Mouse (Mus musculus): ENCODE data around the gene Cadps2.

The Cadps2 gene

DNA sequence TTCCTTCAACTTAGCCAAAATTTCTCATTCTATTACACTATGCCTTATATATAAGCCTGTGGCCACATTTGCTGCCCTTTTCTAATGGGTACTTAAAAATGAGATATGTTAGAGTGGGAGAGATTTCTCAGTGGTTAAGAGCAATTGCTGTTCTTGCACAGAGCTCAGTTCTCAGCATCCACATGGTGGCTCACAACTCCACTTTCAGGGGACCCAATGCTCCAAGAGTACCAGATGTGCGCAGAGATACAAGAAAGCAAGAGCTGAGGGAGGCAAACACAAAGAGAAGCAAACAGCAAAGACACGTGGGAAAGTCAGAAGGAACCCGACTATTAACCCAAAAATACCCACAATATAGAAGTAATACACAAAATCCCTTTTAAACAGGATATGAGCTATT lies 77.0 kb downstream of the Cadps2 start:
- DNase-seq (ENCODE audit: low spot score) = no peak

DNA sequence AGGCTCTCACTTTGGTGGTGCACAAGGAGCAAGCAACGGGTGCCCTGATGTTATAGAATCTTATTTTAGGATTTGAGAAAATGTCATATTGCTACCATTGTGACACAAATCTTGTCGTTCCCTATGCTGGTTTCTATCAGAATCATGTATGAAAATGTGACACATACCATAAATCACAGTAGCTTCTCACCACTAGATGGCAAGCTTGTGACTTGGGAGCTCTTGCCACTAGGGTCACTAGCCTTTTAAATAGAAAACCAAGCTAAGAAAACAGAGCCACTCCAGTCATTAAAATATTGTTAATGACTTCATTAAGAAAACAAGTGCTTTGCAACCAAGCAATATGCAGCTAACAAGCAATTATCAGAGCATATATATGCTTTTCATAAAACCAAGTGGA lies 81.0 kb downstream of the Cadps2 start:
- DNase-seq (ENCODE audit: low spot score) = no peak

DNA sequence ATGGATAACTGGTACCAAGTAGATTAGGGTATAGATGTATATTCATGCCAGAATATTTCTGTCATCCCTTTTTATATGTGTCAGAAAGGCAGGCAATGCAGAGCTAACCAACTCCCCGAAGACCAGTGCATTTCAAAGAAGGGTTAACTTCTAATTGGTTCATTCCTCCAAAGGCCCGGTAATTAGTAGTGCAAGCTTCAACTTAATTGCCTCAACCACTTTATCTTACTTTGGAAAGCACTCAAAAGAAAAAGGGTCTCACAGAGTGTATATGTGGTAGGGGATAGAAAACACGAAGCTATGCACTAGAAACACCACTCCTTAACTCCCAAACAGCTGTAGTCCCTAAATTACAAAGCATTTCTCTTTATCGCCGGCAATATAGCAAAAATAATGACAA lies 90.4 kb downstream of the Cadps2 start:
- no peak for DNase-seq (ENCODE audit: low spot score)

DNA sequence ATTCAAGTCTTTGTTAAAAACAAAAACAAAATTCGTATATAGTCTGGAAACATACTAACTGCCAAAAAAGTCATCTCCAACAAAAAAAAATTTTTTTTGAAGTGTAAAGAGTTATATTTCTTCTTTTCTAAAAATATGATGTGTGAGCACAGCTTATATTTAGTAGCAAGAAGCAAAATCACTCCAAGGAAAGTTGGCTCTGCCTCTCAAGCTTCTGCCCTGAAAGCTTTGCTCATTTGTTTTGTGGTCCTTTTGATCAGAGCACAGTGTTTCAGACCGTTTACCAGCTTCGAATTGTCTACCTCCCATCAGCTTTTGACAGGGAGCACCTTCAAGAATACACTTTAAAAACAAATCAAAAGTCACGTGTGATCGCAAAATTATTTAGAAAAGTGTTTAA lies 99.2 kb downstream of the Cadps2 start:
- no peak for DNase-seq (ENCODE audit: low spot score)

DNA sequence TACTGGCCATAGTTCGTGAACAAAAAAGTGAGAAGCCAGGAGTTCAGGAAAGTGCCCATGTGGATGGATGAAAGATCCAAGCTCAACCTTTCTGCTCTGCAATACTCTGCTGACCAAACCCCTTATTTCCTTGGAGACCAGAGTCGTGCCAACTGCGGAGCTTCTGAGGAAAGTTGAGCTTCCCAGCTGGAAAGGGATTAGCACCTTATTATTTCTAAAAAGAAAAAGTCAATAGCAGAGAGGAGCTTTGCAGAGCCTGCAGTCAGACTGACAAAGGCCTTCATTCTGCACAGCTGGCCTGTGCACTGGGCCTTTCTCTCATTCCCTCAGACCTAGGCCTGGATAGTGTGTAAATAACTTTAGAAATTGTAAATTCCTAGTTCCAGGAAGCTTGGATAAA lies 106.5 kb downstream of the Cadps2 start:
- no peak for DNase-seq (ENCODE audit: low spot score)

DNA sequence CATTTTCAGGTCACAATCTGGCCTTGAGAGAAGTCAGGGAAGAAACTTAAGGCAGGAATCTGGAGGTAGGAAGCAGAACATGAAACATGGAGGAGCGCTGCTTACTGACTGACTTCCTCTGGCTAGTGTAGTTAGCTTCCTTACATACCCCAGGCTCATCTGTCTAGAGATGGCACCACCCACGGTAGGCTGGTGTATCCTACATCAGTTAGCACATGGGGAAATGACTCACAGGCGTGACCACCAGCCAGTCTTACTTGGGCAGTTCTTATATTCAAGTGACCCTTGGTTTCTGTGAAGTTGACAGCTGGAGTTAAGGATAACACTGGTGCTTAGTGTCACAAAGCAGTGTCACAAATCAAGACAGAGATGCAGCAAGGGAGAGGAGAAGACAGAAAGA lies 110.6 kb downstream of the Cadps2 start:
- DNase-seq (ENCODE audit: low spot score) = no peak

DNA sequence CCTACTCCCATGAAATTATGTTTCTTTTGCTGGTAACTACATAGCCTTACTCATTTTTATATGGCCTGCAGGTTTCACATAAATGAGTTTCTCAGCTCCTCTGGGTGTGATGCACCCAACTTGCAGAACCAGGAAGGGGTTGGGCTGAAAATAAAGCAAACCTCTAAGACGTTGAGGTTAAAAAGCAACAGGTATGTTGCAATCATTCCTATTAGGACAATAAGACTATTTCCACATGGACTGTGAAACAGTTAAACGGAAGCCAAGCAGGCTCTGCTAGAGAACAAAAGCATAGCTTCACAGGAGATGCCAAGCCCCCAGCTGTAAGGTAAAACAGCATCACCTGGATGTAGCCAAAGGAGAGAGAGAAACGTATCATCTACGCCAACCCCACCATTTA lies 115.5 kb downstream of the Cadps2 start:
- no peak for DNase-seq (ENCODE audit: low spot score)

DNA sequence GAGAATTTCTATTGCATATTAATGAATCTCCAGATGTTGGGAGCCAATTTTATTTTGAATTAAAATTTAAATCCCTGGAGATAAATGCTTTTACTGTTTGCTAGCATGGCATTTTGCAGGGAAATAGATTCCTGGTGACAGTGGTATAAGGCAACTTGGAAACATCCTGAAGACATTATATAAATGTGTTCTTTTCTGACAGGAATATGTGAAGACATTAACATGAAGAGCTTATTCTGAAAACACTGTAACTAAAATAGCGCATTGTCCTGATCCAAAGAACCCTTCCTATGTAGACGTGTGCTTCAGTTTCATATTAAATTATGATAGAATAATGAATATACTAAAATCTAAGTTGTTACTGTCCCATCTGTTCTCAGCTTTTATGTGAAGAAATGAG lies 118.8 kb downstream of the Cadps2 start:
- no peak for DNase-seq (ENCODE audit: low spot score)

DNA sequence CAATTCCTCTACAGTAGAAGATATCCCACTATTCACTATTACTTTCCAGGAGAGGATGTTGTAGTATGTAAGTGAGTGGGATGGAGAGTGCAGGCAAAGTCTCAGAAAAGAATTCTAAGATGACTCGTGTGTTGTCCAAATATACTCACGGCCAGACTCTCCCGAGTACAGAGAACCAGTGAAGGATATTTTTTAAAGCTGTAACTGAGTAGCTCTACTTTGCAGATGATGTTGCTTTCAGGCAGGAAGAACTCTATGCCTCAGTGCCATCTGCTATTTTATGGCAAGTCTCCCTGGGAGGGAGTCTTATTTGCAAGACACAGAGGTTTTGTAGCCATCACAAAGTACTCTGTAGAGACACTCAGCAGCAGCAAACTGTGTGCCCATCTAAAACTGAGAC lies 131.7 kb downstream of the Cadps2 start:
- DNase-seq (ENCODE audit: low spot score) = no peak

DNA sequence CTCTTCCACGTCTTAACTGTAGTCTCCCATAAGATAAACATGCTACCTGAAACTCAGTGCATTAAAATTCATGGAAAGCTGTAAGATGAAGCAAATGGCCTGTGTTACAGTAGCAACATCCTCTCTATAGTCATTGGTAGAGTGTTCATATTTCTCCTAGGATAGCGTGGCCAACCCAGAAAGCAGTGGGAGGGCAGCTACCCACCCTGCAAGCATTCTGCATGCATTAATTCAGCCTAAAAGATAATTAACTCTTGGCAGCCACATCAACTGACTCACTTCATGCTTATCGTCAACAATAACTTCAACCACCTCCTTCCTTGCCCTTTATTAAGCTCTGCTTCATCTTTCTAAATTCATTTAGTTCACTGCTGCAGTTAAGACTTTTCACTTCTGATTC lies 138.3 kb downstream of the Cadps2 start:
- no peak for DNase-seq (ENCODE audit: low spot score)

DNA sequence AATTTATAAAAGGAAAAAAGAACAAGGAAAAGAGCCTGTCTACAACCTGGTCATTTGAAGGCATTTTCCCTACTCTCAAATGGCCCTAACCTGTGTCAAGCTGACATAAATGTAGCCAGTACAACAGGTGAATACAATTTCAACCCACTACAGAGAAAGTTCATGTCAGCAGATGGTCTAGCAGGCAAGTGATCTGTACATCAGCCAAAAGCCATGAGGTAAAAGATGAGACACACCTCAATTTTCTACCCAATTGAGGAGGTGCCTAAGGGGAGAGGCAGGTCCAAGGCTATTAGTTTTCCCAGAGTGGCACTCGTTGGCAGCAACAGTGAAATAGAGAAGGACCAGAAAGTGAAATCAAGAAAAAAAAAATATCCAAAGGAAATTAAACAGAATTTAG lies 161.0 kb downstream of the Cadps2 start:
- DNase-seq (ENCODE audit: low spot score) = no peak

DNA sequence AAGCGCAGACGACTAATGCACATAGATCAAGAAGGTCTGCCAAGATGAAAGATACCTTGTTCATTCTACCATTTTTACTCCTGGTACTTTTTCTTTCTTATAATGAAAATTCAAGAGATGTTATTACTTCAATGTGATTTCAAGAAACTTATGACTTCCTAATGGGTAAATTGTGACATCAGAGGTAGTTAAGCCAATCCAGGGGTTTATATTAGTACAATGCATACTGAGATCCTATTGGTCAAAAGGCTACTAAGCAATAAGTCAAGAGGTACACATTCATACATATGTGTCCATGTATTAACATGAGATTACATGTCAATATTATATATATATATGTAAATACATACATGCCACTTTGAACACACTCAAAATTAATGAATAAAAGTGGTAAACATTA lies 184.2 kb downstream of the Cadps2 start, which contains the start of gene Rnf148:
Rnf148 (minus strand) TSS at position 101 of the 400 bp plus-strand sequence.
- no peak for DNase-seq (ENCODE audit: low spot score)

DNA sequence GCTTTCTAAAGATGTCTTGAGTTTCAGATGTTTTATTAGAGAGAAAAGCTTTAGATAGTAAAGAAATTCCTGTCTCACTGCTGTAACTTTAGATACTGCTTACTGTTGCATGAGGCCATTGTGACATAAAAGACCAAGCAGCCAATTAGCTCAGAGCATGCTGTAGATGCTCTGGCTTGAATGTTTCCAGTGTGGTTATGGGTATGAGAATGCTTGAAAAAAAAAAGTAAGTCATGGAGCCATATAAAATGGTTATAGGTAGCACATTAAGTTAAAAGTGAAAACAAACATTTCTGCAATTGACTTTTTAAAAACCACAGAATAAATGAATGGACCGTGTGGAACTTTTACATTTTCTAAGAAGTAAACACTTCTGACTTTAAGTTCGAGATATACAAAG lies 189.0 kb downstream of the Cadps2 start, which contains the start of gene Rnf133:
Rnf133 (minus strand) TSS at position 101 of the 400 bp plus-strand sequence.
- DNase-seq (ENCODE audit: low spot score) = no peak

DNA sequence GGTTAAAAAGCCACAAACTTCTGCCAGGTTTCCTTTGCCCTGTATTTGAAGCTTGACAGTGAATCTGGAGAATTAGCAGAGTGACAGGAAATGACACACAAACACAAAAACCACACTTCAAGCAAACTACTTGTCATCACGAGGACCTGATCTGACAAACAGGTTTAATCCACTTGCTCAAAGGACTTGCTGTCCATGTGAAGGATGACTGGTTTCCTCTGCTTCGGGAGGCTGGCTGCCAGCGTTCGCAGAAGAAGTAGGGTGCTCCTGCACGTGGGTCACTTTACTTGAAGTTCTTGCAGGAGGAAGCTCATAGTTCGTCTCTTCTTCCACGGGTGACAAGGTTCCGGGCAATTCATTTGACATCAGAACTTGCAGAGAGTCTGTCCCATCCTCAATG lies 190.5 kb downstream of the Cadps2 start:
- DNase-seq (ENCODE audit: low spot score) = no peak

DNA sequence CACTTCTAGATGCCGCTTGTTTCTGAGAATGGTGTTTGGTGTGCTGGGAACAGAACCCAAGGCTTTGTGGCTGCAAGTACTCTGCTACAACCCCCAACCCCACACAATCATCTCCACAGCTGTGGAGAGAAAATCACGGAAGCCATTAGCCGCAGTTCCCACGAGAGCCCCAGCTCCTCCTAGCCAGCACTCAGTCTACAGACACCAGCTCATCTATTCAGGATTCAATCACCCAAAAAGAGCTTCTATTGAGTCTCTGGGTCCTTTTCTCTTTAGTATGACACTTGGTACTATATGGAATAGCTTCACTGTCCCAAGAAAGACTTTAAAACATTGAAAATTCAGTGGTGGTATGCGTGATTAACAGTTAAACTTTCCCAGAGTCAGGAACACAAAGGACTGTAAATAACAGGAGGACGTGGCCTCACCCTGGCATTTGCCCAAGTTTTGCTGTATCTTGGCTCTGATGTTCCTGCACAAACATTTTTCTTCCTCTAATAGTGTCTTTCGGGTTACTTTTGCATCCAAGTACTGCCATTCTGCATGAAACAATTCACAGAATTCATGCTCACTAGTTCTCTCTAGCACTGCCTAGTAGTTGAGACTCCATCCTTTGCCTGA lies 191.5 kb downstream of the Cadps2 start:
- no peak for DNase-seq (ENCODE audit: low spot score)

DNA sequence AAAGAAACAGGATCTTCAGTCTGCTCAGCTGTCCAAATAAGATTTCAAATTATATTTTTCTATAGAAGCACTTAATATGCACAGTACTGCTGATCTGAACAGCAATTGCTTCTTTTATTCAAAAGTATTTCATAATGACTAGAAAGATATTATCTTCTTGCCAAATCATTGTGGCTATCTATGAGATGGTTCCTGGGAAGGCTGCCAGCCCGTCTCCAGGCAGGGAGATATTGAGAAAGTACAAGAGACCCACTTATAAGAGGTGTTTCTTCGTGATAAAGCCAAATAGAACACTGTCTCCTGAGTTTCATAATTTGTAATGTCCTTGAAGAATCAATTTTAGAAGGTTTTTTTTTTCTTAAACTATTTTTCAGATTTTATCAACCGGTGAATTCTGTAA lies 202.1 kb downstream of the Cadps2 start:
- DNase-seq (ENCODE audit: low spot score) = peak; percentile 15

DNA sequence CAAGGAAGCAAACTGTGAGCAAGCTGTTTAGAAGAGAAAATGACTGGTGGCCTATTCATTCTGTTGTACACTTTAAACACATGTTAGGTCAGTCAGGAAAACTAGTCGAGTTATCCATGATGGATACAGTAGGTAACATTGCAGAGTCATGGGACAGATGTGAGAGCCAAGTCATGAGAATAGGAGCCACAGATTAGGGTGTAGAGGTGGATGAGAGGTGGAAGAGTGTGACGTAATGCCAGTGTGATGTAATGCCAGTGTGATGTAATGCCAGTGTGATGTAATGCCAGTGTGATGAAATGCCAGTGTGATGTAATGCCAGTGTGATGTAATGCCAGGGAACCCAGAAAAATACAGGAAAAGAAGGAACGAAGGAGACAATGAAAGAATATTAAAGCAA lies 204.0 kb downstream of the Cadps2 start:
- no peak for DNase-seq (ENCODE audit: low spot score)

DNA sequence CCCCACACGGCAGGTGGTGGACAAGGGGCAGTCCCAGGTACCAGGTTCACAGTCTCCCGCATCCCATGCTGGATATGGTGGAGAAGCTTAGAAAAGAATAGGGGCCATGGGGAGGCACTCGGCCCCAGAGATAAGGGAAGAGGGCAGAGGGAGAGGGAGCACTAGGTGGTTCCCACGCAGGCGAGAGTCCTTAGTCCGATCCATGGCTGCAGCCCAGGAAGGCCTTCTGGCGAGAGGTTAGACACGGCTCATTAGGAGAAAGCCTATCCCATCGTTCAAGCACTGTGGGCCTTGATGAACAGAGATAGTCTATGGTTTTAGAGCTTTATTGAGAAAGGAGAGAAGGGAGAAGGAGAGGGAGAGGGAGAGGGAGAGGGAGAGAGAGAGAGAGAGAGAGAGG lies 205.2 kb downstream of the Cadps2 start:
- no peak for DNase-seq (ENCODE audit: low spot score)

DNA sequence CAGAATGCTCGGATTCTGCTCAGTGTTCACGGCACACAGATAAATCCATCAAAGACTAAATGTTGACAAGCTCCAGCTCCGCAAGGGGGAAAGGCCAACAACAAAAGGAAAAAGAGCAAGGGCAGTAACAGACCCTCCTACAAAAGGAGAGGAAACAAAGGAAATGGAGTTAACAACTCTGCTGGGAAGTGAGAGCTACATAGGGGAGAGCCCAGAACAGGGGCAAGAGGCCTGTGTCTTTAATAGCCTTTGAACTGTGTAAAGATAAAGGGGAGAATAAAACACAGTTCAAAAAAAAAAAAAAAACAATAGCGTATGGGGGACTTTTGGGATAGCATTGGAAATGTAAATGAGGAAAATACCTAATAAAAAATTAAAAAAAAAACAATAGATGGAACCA lies 208.8 kb downstream of the Cadps2 start:
- no peak for DNase-seq (ENCODE audit: low spot score)

DNA sequence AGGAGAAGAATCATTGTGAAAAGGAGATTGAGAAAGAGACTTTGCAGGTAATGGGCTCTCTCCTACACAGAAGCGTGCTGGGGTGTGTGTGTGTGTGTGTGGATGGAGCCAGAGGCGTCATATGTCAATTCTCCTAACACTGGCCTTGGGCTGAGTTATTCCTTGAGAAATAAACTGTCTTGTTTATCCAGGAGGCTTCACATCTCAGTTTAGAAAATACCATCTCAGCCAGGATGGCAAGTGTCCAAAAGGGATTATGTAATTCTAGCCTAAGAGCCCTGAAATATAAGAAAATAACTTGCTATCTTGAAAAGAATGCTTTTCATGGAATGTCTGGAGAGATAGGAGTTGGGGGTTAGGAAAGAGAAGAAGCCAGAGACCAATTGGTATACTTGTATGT lies 264.1 kb downstream of the Cadps2 start:
- DNase-seq (ENCODE audit: low spot score) = no peak

DNA sequence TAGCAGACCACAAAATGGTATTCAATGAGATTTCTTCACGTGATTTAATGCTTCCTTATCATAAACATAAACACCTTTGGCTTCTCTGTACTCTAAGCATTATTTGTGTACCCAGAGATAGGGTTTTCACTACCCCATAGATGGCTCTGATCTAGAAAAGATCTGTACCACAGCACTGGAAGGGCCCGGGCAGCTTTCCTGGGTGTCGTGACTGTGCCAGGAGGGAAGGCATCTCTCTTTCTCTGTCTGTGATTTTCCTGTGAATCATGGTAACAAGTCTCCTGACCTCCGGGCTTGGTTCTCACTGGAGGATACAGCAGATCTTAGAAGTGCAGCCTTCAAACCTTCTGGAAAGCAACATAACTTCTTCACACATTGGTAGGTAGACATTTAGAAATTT lies 265.5 kb downstream of the Cadps2 start:
- DNase-seq (ENCODE audit: low spot score) = no peak

DNA sequence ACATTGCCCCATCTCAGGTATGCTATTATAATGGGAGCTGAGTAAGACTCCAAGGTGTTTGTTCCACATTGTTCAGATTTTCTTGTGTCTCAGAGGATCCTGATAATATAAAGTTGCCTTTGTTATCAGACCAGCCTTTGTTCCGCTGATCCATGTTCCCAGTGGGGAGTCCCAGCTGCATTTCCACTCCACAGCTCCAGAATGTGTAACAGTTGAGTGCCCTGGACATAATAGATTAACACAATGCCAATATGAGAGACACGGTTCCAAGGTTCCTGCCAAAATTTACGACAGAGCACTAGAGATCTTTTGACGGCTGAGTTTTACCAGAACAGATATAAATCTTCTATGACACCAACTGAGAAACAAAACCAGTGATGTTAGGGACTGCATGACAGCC lies 266.8 kb downstream of the Cadps2 start:
- no peak for DNase-seq (ENCODE audit: low spot score)

DNA sequence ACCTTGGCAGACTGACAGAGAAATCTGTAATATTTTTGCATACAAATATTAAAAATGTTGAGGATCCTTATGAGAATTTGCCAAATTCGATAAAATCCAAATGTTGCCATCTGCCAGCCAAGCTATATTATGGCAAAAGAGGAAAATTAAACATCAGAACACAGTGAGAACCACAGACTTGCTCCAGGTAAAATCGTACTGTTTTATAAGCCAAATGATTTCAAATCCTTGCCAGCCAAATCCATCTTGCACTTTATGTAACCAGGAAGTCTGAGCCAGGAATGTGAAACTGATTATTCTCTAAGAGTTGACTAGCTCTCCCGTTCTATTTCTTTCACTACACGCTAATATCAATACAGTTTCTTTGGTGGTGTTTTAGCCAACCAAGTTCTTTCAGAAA lies 269.5 kb downstream of the Cadps2 start:
- no peak for DNase-seq (ENCODE audit: low spot score)

DNA sequence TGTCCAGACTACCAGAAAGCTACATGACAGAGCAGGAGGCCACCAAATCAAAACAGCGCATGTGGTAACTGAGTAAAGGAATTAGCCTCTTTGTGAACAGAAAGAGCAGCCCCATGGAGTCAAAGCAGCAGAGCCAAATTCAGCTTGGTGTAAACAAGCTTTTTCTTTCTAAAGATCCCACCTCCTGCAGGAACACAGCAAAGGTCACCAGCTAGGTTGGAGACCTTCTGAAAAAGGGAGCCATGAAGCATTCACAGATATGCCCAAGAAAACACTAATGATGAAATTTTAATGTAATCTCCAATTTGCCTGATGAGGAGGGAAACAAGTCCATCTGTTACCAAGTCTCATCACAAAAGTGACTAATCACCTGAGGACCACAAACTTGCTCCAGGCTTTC lies 270.5 kb downstream of the Cadps2 start:
- DNase-seq (ENCODE audit: low spot score) = no peak

DNA sequence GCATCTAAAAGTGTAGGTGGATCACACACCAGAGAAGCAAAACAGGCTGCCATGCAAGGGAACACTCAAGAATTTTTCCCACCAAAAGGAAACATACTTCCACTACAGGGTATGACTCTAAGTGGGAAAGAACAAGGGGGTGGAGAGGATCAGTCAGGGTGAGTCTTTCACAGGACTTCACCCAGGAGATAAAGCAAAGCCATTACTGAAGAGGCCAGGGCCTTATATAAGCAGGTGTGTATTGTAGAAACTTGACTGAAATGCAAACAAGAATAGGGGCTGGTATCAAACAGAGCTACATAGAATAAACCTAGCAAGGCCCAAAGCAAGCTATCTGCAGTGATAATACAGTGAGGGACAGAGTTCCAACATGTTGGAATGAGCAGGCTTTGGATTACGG lies 271.6 kb downstream of the Cadps2 start:
- no peak for DNase-seq (ENCODE audit: low spot score)

Data from ovary, postnatal 36 days (tissue).